Mouse (Mus musculus) liver, postnatal 0 days (tissue): Measurements from ENCODE around the gene Gm3558. TPM values are rescaled to one million over a fixed set of nuclear protein-coding genes. Genes with fewer than 3 reads are reported as not detected.
"Not testable (repeated sequence)": the region's sequence is repeated elsewhere in the genome, so short reads cannot be mapped to it uniquely, and the experiment has no call there.

ENCODE experiments used
- ATAC-seq: fragments of 200-750 bp; cut with Nextera tagmentation; 2 replicates; pipeline ENCODE4 v1.8.0; 2017; ENCODE audit warnings: mild to moderate bottlenecking, moderate library complexity
- DNase-seq: peaks from one replicate; pipeline ENCODE4 v3.0.0-alpha.2; 2016
- H3K27ac ChIP-seq: fragments of 300-500 bp; sonication (generic); 2 replicates; pipeline ENCODE4 v1.5.1; 2014; ENCODE audit warnings: antibody characterized with exemption, moderate library complexity, mild to moderate bottlenecking, low read depth
- H3K27me3 ChIP-seq: fragments of 300-500 bp; sonication (generic); 2 replicates; pipeline ENCODE4 v1.6.1; 2014; ENCODE audit warnings: low read length, control low read depth, mixed read lengths; ENCODE audit not compliant: insufficient read depth
- H3K36me3 ChIP-seq: fragments of 300-500 bp; sonication (generic); replicated peaks from 2 replicates; pipeline ENCODE4 v1.6.1; 2014; ENCODE audit warnings: mild to moderate bottlenecking, control low read depth, low read length, moderate library complexity, mixed read lengths; ENCODE audit not compliant: insufficient read depth
- H3K4me1 ChIP-seq: fragments of 300-500 bp; sonication (generic); 2 replicates; pipeline ENCODE4 v1.6.1; 2014; ENCODE audit warnings: antibody characterized with exemption, mild to moderate bottlenecking, control low read depth; ENCODE audit not compliant: insufficient read depth
- H3K4me2 ChIP-seq: fragments of 300-500 bp; sonication (generic); 2 replicates; pipeline ENCODE4 v1.6.1; 2014; ENCODE audit warnings: low read depth, mild to moderate bottlenecking, low read length, moderate library complexity, mixed read lengths
- H3K4me3 ChIP-seq: fragments of 300-500 bp; sonication (generic); 2 replicates; pipeline ENCODE4 v1.5.1; 2014; ENCODE audit warnings: low read depth, low read length
- H3K9ac ChIP-seq: fragments of 300-500 bp; sonication (generic); replicated peaks from 2 replicates; pipeline ENCODE4 v1.6.1; 2014; ENCODE audit warnings: mild to moderate bottlenecking, moderate library complexity
- H3K9me3 ChIP-seq: fragments of 300-500 bp; sonication (generic); 2 replicates; pipeline ENCODE4 v1.6.1; 2016; ENCODE audit warnings: mild to moderate bottlenecking, control low read depth, low read length, mixed read lengths
- CTCF ChIP-seq: sonication (generic); IDR thresholded peaks from 2 replicates; pipeline ENCODE4 v1.5.1; 2016; ENCODE audit warnings: antibody characterized with exemption, low read depth
- WGBS: fragments of 180-500 bp; shearing (Covaris S2); extraction: QIAGEN DNeasy Blood & Tissue Kit; methylation state at CpG from one replicate; pipeline ENCODE4 v1.1.7; 2014; ENCODE audit not compliant: insufficient replicate concordance; 5-methylcytosine and 5-hydroxymethylcytosine counted together
- polyA plus RNA-seq: library from polyadenylated mRNA; unstranded; fragments of >200 nt; fragmentation: Nextera tagmentation; extraction: Ambion mirVana; gene quantifications from 2 replicates; pipeline ENCODE4 v1.2.1, GENCODE M21; 2015

Gm3558 gene
- not detected in 2 replicates for polyA plus RNA-seq

DNA sequence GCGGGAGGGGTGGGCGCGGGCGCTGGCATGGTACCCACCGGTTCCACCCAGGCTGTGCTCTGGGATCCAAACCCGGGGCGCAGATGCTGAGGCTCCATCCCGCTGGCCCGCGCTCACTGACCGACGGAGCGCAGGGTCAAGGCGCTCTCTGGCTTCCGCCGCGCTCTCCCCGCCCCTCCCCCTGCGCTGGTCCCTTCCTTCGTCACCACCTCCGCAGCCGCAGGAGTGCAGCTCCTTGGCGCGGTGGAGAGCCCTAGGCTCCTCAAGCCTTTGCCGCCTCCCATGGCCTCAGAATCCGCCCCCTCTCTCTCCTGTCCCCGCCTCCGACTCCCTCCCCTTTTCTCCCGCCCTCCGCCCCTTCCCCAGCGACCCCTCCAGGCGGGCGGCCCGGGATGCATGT, at the start of gene Gm3558:
Gm3558 (minus strand) TSS at position 185 of the 400 bp plus-strand sequence.
- not testable (repeated sequence) for DNase-seq, H3K4me2 ChIP-seq, H3K36me3 ChIP-seq, H3K27ac ChIP-seq, H3K27me3 ChIP-seq, ATAC-seq, H3K9me3 ChIP-seq, H3K4me3 ChIP-seq, H3K9ac ChIP-seq, H3K4me1 ChIP-seq
- WGBS: no CpG with 5 or more reads among the region's 34 CpGs

DNA sequence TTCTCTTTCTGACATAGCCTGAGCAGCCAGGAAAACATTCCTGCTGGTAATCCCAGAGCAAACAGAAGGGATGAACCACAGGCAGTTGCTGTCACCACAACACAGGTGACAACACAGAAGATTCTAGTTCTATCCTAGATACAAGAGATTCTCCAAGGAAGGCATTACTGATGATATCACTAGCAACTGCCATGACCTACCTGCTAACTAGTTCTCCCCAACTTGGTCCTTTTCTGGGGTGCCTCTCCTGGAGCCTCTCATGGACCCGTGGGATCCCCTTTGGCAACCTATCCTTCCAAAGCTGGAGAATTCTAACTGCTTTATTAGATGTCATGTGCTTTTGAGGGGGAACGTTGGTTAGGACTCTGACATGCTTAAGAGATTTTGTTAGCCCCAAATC, 27.1 kb upstream of the Gm3558 start, which contains the start of gene Gm10338:
Gm10338 (minus strand) TSS at position 101 of the 400 bp plus-strand sequence.
- not testable (repeated sequence) for H3K9me3 ChIP-seq, H3K9ac ChIP-seq, DNase-seq, H3K4me1 ChIP-seq, H3K27ac ChIP-seq, ATAC-seq, H3K27me3 ChIP-seq, H3K36me3 ChIP-seq, H3K4me3 ChIP-seq, H3K4me2 ChIP-seq
- no CpG with 5 or more reads among the region's 2 CpGs for WGBS

DNA sequence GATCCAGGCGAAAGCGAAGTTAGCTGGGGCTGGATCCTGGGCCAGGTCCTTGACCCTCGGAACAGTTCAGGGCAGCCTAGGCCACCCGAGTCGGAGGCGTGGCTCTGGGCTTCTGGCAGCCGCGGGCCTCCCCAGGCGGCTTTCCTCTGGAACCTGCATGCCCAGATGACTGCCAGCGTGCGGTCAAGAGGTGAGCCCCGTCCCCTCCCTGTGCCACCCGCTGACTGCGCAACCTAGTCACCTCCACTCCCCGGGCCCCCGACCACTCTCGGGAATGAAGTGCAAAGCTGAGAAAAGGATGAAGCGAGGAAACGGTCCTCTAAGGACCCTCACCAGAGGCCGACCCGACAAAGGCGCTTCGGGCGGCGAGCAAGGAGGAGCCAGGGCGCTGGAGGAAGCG, 476 bp downstream of the Gm3558 start:
- 3% methylated on average over 16 of the region's 27 CpGs for WGBS
- peak; percentile 10 for DNase-seq
- H3K4me3 ChIP-seq: not testable (repeated sequence)

GRCm38 (mm10) chr14:7567266-7567665, 1.1 kb downstream of the Gm3558 start:
- not testable (repeated sequence) for H3K4me2 ChIP-seq, DNase-seq, H3K4me3 ChIP-seq, H3K27me3 ChIP-seq, ATAC-seq, H3K9me3 ChIP-seq, H3K4me1 ChIP-seq, H3K36me3 ChIP-seq, H3K9ac ChIP-seq, H3K27ac ChIP-seq
- 5% methylated on average over 5 of the region's 9 CpGs for WGBS
- 0 out of 2 replicates have a peak, but pooled peaks have one; percentile 1 for TF ChIP-seq CTCF

More for the DNA sequence above, 476 bp downstream of the Gm3558 start:
- H3K9me3 ChIP-seq, H3K36me3 ChIP-seq, H3K27ac ChIP-seq, H3K27me3 ChIP-seq, H3K4me2 ChIP-seq, H3K9ac ChIP-seq, ATAC-seq, H3K4me1 ChIP-seq: not testable (repeated sequence)

Other genes starting within 250 kb of the Gm3558 start
- not detected in 2 replicates for gene Gm5797, start 236.2 kb downstream of the Gm3558 start, polyA plus RNA-seq
- gene Gm8374, start 203.4 kb downstream of the Gm3558 start, polyA plus RNA-seq: not detected in 2 replicates
- gene Gm3755, start 117.6 kb downstream of the Gm3558 start, polyA plus RNA-seq: not detected in 2 replicates
- not detected in 2 replicates for gene Gm3752, start 84.8 kb downstream of the Gm3558 start, polyA plus RNA-seq
- gene Gm10338, start 27.0 kb upstream of the Gm3558 start, polyA plus RNA-seq: not detected in 2 replicates
- not detected in 2 replicates for gene Gm10128, start 75.4 kb upstream of the Gm3558 start, polyA plus RNA-seq
- gene Gm26661, start 223.0 kb upstream of the Gm3558 start, polyA plus RNA-seq: not detected in 2 replicates
- gene Flnb, start 249.4 kb upstream of the Gm3558 start, polyA plus RNA-seq: 2.5 and 2.9 TPM in 2 replicates